Mouse (Mus musculus) cerebellum, adult 9-10 months (tissue): ENCODE measurements at regions not wholly inside any gene's neighbourhood (a gene's known extent, or its start where the extent isn't known, plus 50 kb on each side); places are given as distances from the start of the nearest gene placed in this dataset.

Experiments used
- DNase-seq: peaks from one replicate; pipeline ENCODE4 v3.0.0; 2022

- DNase-seq, result peak; percentile 74
Observed at GRCm38 (mm10) chr5:115790436-115790835, 54.6 kb upstream of the Cit start.
